Mouse (Mus musculus) cerebral cortex, adult 2 months (tissue): ENCODE measurements around the gene Kif17.

Experiments
- WGBS: fragments of 180-500 bp; shearing (Covaris S2); methylation state at CpG from one replicate; pipeline ENCODE4 v1.1.7; 2018; 5-methylcytosine and 5-hydroxymethylcytosine counted together

Gene Kif17

GRCm38 (mm10) chr4:138341393-138341792 lies 91.2 kb downstream of the Kif17 start:
- 82% methylated on average over 8 of the region's 8 CpGs for WGBS

GRCm38 (mm10) chr4:138342048-138342447 lies 91.8 kb downstream of the Kif17 start:
- 60% methylated on average over 7 of the region's 7 CpGs for WGBS

- 94% methylated on average over 6 of the region's 6 CpGs for WGBS
Measured at GRCm38 (mm10) chr4:138342778-138343177, 92.5 kb downstream of the Kif17 start.

- 63% methylated on average over 10 of the region's 10 CpGs for WGBS
Measured at GRCm38 (mm10) chr4:138343341-138343837, 93.2 kb downstream of the Kif17 start.

- WGBS = 70% methylated on average over 9 of the region's 9 CpGs
Measured at GRCm38 (mm10) chr4:138344891-138345545, 94.8 kb downstream of the Kif17 start.

GRCm38 (mm10) chr4:138347280-138347679 lies 97.0 kb downstream of the Kif17 start:
- WGBS = 82% methylated on average over 1 of the region's 1 CpGs

- WGBS = 67% methylated on average over 7 of the region's 7 CpGs
Measured at GRCm38 (mm10) chr4:138348716-138349115, 98.5 kb downstream of the Kif17 start.
